Mouse (Mus musculus): ENCODE measurements around the gene Nphp4.
A peak's percentile ranks its signal among the peaks of the same experiment; 100 is the strongest.

The Nphp4 gene

GRCm38 (mm10) chr4:152478224-152478567, 1.7 kb downstream of the Nphp4 start:
- DNase-seq, result no peak

GRCm38 (mm10) chr4:152480426-152480825, 3.9 kb downstream of the Nphp4 start:
- DNase-seq, result no peak

- no peak for DNase-seq
These were observed 11.5 kb downstream of the Nphp4 start for GRCm38 (mm10) chr4:152488046-152488445.

GRCm38 (mm10) chr4:152490311-152490710, 13.8 kb downstream of the Nphp4 start:
- DNase-seq, result no peak

- peak; percentile 47 to 76 for DNase-seq
These were observed 14.9 kb downstream of the Nphp4 start for GRCm38 (mm10) chr4:152491250-152491899.

GRCm38 (mm10) chr4:152494360-152494879, 17.9 kb downstream of the Nphp4 start:
- DNase-seq, result no peak

- no peak for DNase-seq
These were observed 35.9 kb downstream of the Nphp4 start for GRCm38 (mm10) chr4:152512221-152512925.

GRCm38 (mm10) chr4:152514884-152515283, 38.4 kb downstream of the Nphp4 start:
- no peak for DNase-seq

- no peak for DNase-seq
These were observed 42.6 kb downstream of the Nphp4 start for GRCm38 (mm10) chr4:152519106-152519505.

GRCm38 (mm10) chr4:152520083-152520482, 43.6 kb downstream of the Nphp4 start:
- peak in 1 of 2 experiments; percentile 50 for DNase-seq

GRCm38 (mm10) chr4:152532872-152533271, 56.4 kb downstream of the Nphp4 start:
- no peak for DNase-seq

GRCm38 (mm10) chr4:152539756-152540155, 63.2 kb downstream of the Nphp4 start:
- DNase-seq, result no peak

GRCm38 (mm10) chr4:152541172-152541571, 64.7 kb downstream of the Nphp4 start:
- no peak for DNase-seq

GRCm38 (mm10) chr4:152542447-152542846, 65.9 kb downstream of the Nphp4 start:
- no peak for DNase-seq

GRCm38 (mm10) chr4:152546481-152546880, 70.0 kb downstream of the Nphp4 start:
- DNase-seq, result no peak

GRCm38 (mm10) chr4:152547886-152548663, 71.6 kb downstream of the Nphp4 start:
- no peak for DNase-seq

GRCm38 (mm10) chr4:152549507-152550202, 73.1 kb downstream of the Nphp4 start:
- DNase-seq, result no peak

GRCm38 (mm10) chr4:152550203-152550549, 73.7 kb downstream of the Nphp4 start:
- no peak for DNase-seq

GRCm38 (mm10) chr4:152553582-152554285, 77.2 kb downstream of the Nphp4 start:
- DNase-seq, result no peak

- peak; percentile 26 to 70 for DNase-seq
These were observed 77.9 kb downstream of the Nphp4 start for GRCm38 (mm10) chr4:152554421-152554820.

- DNase-seq, result peak; percentile 15 to 55
These were observed 79.3 kb downstream of the Nphp4 start for GRCm38 (mm10) chr4:152555806-152556205.

- peak; percentile 15 to 77 for DNase-seq
These were observed 81.7 kb downstream of the Nphp4 start for GRCm38 (mm10) chr4:152558246-152558645.
